Mouse (Mus musculus): ENCODE measurements around the gene Pidd1. TPM values are rescaled to one million over a fixed set of nuclear protein-coding genes. Genes with fewer than 3 reads are reported as not detected.

Gene Pidd1
- total and polyA plus RNA-seq, 3 experiments, result 1.4 to 9.2 (median 1.5) TPM

GRCm38 (mm10) chr7:141472763-141473162 is 28.9 kb upstream of the Pidd1 start:
- peak; percentile 26 for DNase-seq

DNA sequence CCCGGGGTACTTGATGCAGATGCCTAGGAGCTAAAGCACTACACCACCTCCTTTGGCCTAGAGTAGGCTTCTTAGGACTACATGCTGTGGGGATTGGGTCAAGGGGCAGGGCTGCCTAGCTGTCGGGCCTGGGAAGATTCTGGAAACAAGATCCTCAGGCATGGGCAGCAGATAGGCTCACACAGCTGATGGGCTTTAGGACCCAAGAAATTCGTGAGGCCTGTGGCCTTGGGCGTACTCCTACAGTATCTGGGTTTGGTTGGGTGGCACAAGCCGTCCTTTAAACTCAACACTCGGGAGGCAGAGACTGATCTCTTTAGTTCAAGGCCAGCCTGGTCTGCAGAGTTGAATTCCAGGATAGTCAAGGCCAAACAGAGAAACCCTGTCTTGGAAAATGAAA is 28.4 kb upstream of the Pidd1 start:
- DNase-seq, result peak; percentile 68

GRCm38 (mm10) chr7:141471236-141471635 is 27.4 kb upstream of the Pidd1 start:
- DNase-seq, result no peak

GRCm38 (mm10) chr7:141470637-141470944 is 26.8 kb upstream of the Pidd1 start:
- DNase-seq, result no peak

- DNase-seq, result peak; percentile 33
Observed at GRCm38 (mm10) chr7:141469901-141470636, 26.2 kb upstream of the Pidd1 start.

DNA sequence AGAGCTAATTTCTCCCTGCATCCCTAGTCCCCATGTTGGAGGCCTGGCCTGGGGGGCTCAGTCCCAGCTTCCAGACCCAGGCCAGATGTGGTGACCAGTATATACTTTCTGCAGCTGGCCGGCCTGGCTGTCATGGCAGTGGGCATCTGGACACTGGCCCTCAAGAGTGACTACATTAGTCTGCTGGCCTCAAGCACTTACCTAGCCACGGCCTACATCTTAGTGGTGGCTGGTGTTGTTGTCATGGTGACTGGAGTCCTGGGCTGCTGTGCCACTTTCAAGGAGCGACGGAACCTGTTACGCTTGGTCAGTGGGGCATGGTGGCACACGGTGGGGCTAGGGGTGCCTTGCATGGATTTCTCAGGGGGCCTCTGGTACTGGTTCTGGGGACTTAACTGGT is 25.5 kb upstream of the Pidd1 start:
- no peak for DNase-seq

- peak; percentile 89 for DNase-seq
Observed at GRCm38 (mm10) chr7:141468522-141469211, 24.8 kb upstream of the Pidd1 start.

GRCm38 (mm10) chr7:141468164-141468521 is 24.3 kb upstream of the Pidd1 start:
- DNase-seq, result peak; percentile 67

DNA sequence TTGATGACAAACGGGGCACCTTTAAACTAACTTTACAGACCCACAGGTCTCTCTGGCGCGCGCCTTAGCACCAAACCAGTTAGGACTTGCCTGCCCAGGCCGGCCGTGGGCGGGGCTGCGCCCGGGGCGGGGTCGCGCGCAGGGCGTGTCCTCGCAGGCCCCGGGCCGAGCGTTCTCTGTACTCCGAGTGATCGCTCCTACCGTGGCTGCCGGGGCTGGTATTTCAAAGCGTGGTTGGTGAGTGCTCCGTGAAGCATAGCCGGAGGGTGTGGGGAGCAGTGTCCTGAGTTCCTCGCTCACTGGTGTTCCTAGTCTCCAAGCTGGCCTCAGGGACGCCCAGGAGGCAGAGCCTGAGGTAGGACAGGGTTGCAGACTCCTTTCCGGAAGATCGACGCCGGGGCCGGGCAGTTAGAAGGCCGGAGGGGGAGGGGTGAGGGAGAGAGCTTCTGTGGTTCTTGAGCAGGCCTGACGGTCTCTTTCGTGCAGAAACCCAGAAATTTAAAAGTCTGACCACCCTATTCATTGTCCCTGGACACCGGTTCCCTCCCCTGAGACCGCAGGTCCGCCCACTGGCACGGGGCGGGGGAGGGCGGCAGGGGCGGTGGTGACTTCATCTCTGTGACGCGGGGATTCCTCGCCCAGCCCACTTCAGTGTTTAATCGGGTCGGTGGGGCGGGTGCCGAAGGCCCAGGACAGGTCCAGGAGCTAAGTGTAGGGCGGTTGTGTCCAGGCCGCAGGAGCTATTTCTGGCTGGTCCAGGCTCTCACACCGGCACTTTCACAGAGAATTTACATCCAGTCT is 23.6 kb upstream of the Pidd1 start, which contains the start of gene Cd151:
TSS of gene Cd151 (plus strand) at position 163 of the 801 bp plus-strand sequence.
- peak; percentile 95 for DNase-seq

DNA sequence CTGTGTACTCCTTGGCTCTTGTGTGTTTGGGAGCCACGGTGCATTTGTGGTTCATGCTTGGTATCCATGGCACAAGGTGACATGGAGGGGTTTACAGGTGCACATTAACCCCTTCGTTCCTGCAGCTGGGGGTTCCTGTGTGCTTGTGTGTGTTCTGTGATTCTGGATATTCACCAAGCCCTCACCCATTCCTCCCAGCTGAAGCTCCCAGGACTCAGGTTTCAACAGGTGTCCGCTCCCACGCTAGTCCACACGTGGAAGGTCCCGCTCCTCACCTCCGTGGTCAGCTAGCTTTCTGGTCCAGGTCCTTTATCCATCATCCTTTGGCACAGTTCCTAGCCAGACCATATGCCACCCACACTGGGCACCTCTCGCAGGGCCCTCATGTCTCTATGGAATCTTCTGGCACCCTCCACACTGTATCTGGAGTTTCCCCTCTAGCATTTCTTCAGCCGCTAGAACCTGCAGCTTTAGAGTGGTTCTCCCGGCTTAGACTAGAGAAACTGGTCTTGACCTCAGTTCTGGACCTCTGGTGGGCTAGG is 22.9 kb upstream of the Pidd1 start:
- DNase-seq, result no peak

DNA sequence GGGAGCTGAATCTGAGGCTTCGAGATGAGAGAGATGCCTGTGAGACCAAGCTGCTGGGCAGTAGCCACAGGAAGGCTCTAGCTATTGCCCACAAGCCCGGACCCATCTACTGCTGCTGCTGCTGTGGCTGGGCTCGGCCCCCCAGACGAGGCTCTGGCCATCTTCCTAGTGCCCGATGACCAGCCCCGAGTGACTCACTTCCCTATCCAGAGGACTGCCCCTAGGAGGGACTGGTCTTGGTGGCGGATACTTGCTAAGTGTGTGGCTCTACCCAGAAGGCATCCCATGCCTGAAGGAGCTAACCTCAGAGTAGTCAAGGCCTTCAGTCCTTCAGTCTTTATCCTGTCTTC is 22.2 kb upstream of the Pidd1 start:
- peak; percentile 65 for DNase-seq

DNA sequence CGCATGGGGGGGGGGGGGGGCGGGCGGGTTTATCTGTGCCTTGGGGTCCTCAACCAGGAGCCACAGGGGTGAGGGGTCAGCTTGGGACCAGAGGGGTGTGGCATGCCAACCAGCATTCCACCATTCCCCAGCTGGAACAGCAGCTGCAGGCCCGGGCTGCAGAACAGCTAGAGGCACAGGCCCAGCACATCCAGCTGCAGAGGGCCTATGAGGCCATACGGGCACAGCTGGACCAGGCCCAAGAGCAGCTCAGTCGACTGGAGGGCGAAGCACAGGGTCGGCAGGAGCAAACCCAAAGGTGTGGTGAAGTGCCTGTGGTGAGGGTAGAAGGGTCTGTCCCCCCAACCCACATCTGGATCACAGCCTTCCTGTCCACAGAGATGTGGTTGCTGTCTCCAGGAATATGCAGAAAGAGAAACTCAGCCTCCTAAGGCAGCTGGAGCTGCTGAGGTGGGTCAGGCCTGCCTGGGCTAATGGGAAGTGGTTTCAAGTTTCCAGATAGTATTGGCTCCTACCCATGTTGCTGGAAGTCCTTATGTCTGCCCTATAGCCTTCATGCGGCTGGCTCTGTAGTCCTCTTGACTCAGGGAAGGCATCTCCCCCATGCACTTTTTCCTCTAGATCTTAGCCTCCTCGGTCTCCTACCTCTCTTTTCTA is 21.7 kb upstream of the Pidd1 start:
- no peak for DNase-seq

DNA sequence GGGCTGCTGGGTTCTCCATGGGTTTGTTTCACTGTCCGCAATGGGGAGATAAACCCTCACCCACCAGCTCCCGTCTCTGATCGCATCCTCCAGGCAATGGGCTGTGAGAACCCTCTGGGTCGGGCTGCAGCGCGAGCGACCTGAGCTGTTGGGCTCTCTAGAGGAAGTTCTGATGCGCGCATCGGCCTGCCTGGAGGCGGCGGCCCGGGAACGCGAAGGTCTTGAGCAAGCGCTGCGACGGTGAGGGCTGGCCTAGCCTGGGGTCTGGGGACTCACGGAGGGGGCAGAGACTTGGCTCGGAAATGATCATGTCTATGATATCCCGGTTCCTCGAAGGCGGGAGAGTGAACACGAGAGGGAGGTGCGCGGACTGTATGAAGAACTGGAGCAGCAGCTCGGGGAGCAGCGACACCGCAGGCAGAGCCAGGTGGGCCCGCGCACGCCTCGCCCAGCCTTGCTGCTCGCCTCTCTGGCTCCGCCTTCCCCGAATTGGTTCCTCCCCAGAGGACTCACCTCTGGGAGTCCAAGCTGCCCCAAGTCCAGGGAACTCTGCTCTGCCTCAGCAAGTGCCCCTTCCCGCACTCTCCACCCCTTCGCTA is 20.9 kb upstream of the Pidd1 start:
- peak; percentile 26 for DNase-seq

GRCm38 (mm10) chr7:141463824-141464602 is 20.2 kb upstream of the Pidd1 start:
- peak; percentile 80 for DNase-seq

GRCm38 (mm10) chr7:141462333-141462821 is 18.6 kb upstream of the Pidd1 start:
- DNase-seq, result peak; percentile 41

- peak; percentile 44 for DNase-seq
Observed at GRCm38 (mm10) chr7:141461521-141462332, 17.9 kb upstream of the Pidd1 start.

GRCm38 (mm10) chr7:141460391-141461113 is 16.7 kb upstream of the Pidd1 start, which contains the start of gene Cracr2b:
Gene Cracr2b, plus strand, starts transcription at chr7:141461094.
- peak; percentile 36 for DNase-seq

DNA sequence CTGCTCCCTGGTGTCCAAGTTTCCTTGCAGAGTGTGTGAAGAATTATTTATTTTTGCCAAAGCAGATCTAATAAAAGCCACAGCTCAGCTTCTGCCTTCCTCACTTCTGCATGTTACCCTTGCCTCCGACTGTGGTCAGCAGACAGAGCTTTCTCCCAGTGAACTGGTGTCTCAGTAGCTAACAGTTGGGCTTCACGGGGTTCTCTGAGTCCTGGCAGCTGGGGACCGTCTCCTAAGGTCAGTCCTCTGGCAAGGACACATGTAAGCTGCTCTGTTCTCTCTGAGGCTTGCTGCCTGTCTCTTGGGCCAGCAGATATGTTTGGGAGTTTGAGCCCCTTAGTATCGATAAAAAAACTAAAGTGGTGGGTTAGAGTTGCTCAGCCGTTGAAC is 16.2 kb upstream of the Pidd1 start:
- DNase-seq, result peak; percentile 2

- DNase-seq, result peak; percentile 31
Observed at GRCm38 (mm10) chr7:141459301-141459711, 15.5 kb upstream of the Pidd1 start.
